Mouse (Mus musculus) neural tube, embryonic 11.5 days (tissue): Measurements from ENCODE around the gene Nipal3. TPM values are rescaled to one million over a fixed set of nuclear protein-coding genes. Genes with fewer than 3 reads are reported as not detected.

Experiments used
- ATAC-seq: fragments of 200-750 bp; cut with Nextera tagmentation; 2 replicates; pipeline ENCODE4 v1.8.0; 2017; ENCODE audit warnings: moderate number of reproducible peaks, mild to moderate bottlenecking, moderate TSS enrichment, moderate library complexity; ENCODE audit not compliant: insufficient read depth, low FRiP score, low TSS enrichment
- DNase-seq: peaks from one replicate; pipeline ENCODE4 v3.0.0-alpha.2; 2015; ENCODE audit warnings: low spot score
- H3K27ac ChIP-seq: fragments of 300-500 bp; sonication (generic); 2 replicates; pipeline ENCODE4 v1.5.1; 2014; ENCODE audit warnings: low read depth, mild to moderate bottlenecking, low read length
- H3K27me3 ChIP-seq: fragments of 300-500 bp; sonication (generic); 2 replicates; pipeline ENCODE4 v1.6.1; 2014; ENCODE audit warnings: mild to moderate bottlenecking, low read length, mixed read lengths; ENCODE audit not compliant: control insufficient read depth, insufficient read depth
- H3K36me3 ChIP-seq: fragments of 300-500 bp; sonication (generic); 2 replicates; pipeline ENCODE4 v1.6.1; 2014; ENCODE audit warnings: mild to moderate bottlenecking, low read length, moderate library complexity, mixed read lengths; ENCODE audit not compliant: control insufficient read depth, insufficient read depth
- H3K4me1 ChIP-seq: fragments of 300-500 bp; sonication (generic); 2 replicates; pipeline ENCODE4 v1.6.1; 2014; ENCODE audit warnings: low read length, mixed read lengths; ENCODE audit not compliant: control insufficient read depth, insufficient read depth
- H3K4me2 ChIP-seq: fragments of 300-500 bp; sonication (generic); 2 replicates; pipeline ENCODE4 v1.6.1; 2014; ENCODE audit warnings: low read depth, mild to moderate bottlenecking, moderate library complexity
- H3K4me3 ChIP-seq: fragments of 300-500 bp; sonication (generic); 2 replicates; pipeline ENCODE4 v1.5.1; 2014; ENCODE audit warnings: low read depth, low read length
- H3K9ac ChIP-seq: fragments of 300-500 bp; sonication (generic); 2 replicates; pipeline ENCODE4 v1.6.1; 2014; ENCODE audit warnings: mild to moderate bottlenecking, low read length
- H3K9me3 ChIP-seq: fragments of 300-500 bp; sonication (generic); 2 replicates; pipeline ENCODE4 v1.6.1; 2016; ENCODE audit warnings: low read length; ENCODE audit not compliant: control insufficient read depth
- WGBS: fragments of 180-500 bp; shearing (Covaris S2); extraction: QIAGEN DNeasy Blood & Tissue Kit; methylation state at CpG from one replicate; pipeline ENCODE4 v1.1.7; 2014; 5-methylcytosine and 5-hydroxymethylcytosine counted together
- microRNA counts: library from miRNA; unstranded; fragments of <30 nt; microRNA quantifications from one replicate; lab custom pipeline; 2015
- microRNA-seq: library from miRNA; unstranded; fragments of <30 nt; microRNA quantifications from one replicate; pipeline ENCODE4, GENCODE M21; 2016
- polyA plus RNA-seq: library from polyadenylated mRNA; unstranded; fragments of >200 nt; fragmentation: Nextera tagmentation; extraction: Ambion mirVana; gene quantifications from 2 replicates; pipeline ENCODE4 v1.2.1, GENCODE M21; 2014

The Nipal3 gene
- polyA plus RNA-seq, 1 experiment from 2014 or later = 4.4 TPM

DNA sequence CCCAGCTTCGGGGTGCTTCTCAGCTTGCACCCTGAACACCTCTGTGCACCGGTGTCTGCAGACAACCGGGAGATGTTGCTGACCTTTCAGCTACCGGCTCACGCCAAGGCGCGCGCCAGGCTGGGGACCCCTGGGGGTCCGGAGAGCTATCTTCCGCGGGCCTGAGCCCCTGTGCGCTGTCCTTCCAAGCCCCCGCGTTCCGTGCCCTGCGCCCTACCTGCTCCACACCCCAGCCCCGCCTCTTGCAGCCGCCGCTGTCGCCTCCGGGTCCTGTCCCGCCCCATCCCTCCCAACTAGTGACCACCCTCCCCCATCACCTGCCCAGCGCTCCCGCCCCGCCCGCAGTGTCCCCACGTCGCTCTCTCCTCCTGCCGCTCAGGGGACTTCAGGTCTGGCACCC is 96.8 kb downstream of the Nipal3 start, which contains the start of gene Ncmap:
Gene Ncmap (minus strand): TSS at position 237 of the 400 bp plus-strand sequence.
- 1% methylated on average over 21 of the region's 29 CpGs for WGBS
- peaks cover 15% of the 10 kb centered on the region for H3K27me3 ChIP-seq

GRCm38 (mm10) chr4:135397551-135397950 is 97.3 kb downstream of the Nipal3 start:
- Histone ChIP-seq H3K27me3 (peaks cover 15% of the 10 kb centered on the region), H3K27ac (no peak overlapping the region), H3K4me1 (no peaks in the 10 kb centered on the region), H3K4me2 (peak overlapping the region; percentile 54), H3K9ac (peak overlapping the region; percentile 27), H3K9me3 (no peaks in the 10 kb centered on the region), H3K36me3 (no peaks in the 10 kb centered on the region), H3K4me3 (peak overlapping the region; percentile 22)
- ATAC-seq = no peak
- WGBS = 4% methylated on average over 16 of the region's 16 CpGs
- DNase-seq = peak; percentile 30

More for the DNA sequence above, 96.8 kb downstream of the Nipal3 start, which contains the start of gene Ncmap:
- Histone ChIP-seq H3K4me1 (no peaks in the 10 kb centered on the region), H3K9me3 (no peaks in the 10 kb centered on the region), H3K4me2 (peak within 1 kb of the TSS; percentile 54), H3K36me3 (no peaks in the 10 kb centered on the region), H3K27ac (no peak within 1 kb of the TSS), H3K4me3 (peak within 1 kb of the TSS; percentile 22), H3K9ac (peak within 1 kb of the TSS; percentile 27)
- DNase-seq (peak; percentile 20), ATAC-seq (no peak)

DNA sequence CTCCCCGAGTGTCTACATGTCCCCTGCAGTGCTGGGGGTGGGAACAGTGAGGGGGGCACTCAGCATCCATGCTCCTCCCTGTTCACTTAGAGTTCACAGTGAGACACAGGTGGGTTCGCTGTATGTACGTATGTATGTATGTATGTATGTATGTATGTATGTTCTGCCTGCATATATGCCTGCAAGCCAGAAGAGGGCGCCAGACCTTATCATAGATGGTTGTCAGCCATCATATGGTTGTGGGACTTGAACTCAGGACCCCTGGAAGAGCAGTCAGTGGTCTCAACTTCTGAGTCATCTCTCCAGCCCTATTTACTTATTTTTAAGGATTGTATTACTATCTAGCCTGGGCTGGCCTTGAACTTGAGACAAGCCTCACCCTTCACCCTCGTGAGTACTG is 98.5 kb downstream of the Nipal3 start:
- no peaks in the 10 kb centered on the region for H3K4me1 ChIP-seq
- H3K9me3 ChIP-seq = no peaks in the 10 kb centered on the region
- DNase-seq (no peak), ATAC-seq (no peak)
- H3K9ac ChIP-seq = no peak overlapping the region
- no peaks in the 10 kb centered on the region for H3K36me3 ChIP-seq
- 90% methylated on average over 5 of the region's 5 CpGs for WGBS
- H3K4me2 ChIP-seq = no peak overlapping the region
- H3K27me3 ChIP-seq = peaks cover 15% of the 10 kb centered on the region
- H3K4me3 ChIP-seq = no peak overlapping the region
- no peak overlapping the region for H3K27ac ChIP-seq

MicroRNA genes within 50 kb of the gene (microRNA counts, 519-probe panel; counts per million panel counts)
- microRNA mmu-miR-700 (lab: Ali Mortazavi, UCI) = 171 counts per million, percentile 57 among the panel's probes with 10 or more counts

Small RNAs within 50 kb of the gene (microRNA-seq; reads per million reads assigned to microRNA genes)
- gene Gm25317 = not detected
- 145 reads per million, percentile 56 among the genes with 10 or more reads in this experiment for gene Mir700

Other genes with a start within 250 kb of the Nipal3 start
- gene Clic4, start 222.2 kb downstream of the Nipal3 start, polyA plus RNA-seq = 148 and 157 TPM in 2 replicates
- 168 and 191 TPM in 2 replicates for gene Srrm1, start 141.7 kb downstream of the Nipal3 start, polyA plus RNA-seq
- 0.97 and 1.5 TPM in 2 replicates for gene Ncmap, start 96.8 kb downstream of the Nipal3 start, polyA plus RNA-seq
- 12.5 and 13.0 TPM in 2 replicates for gene Rcan3, start 61.2 kb downstream of the Nipal3 start, polyA plus RNA-seq
- gene Stpg1, start 248 bp downstream of the Nipal3 start, polyA plus RNA-seq = 0.37 and 0.72 TPM in 2 replicates
- 4.2 and 4.3 TPM in 2 replicates for gene Grhl3, start 78.6 kb upstream of the Nipal3 start, polyA plus RNA-seq
- 0.05 and 0.16 TPM in 2 replicates for gene Ifnlr1, start 191.2 kb upstream of the Nipal3 start, polyA plus RNA-seq
- not detected in 2 replicates for gene Il22ra1, start 233.1 kb upstream of the Nipal3 start, polyA plus RNA-seq